Mouse (Mus musculus) bone marrow, adult 2 months (tissue): ENCODE measurements at regions not wholly inside any gene's neighbourhood (a gene's known extent, or its start where the extent isn't known, plus 50 kb on each side); places are given as distances from the start of the nearest gene placed in this dataset.

Experiments used
- CTCF ChIP-seq: fragments of 200-500 bp; IDR thresholded peaks from 2 replicates; pipeline ENCODE4 v1.5.1; 2011; ENCODE audit warnings: low read length, control low read depth; ENCODE audit not compliant: control insufficient read depth, insufficient read depth
- POLR2A ChIP-seq: fragments of 200-500 bp; IDR thresholded peaks from 2 replicates; pipeline ENCODE4 v1.6.1; 2011; ENCODE audit warnings: low read depth, mild to moderate bottlenecking, control low read depth, low read length, borderline replicate concordance; ENCODE audit not compliant: control insufficient read depth

DNA sequence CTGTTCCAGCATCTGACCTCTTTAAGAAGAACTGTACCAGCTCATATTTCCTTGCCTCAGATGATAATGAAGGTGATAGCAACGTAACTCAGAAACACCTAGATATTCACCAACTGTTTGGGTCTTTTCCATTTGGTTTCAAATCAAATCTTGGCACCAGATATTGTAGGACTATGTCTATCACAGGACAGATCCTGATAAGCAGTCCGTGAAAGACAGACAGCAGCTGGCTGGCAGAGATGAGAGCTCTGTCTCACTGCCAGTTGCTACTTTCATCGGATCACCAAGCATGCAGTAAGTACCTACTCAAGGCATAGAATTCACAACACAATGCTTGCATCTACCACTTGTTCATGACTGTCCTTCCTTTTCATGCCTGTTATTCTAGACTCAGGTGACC, 252.7 kb upstream of the Myo3a start:
- TF ChIP-seq POLR2A = no peak
- TF ChIP-seq CTCF = no peak
